Mouse (Mus musculus): ENCODE measurements around the gene Plekha1. TPM values are rescaled to one million over a fixed set of nuclear protein-coding genes. Genes with fewer than 3 reads are reported as not detected.
A peak's percentile ranks its signal among the peaks of the same experiment; 100 is the strongest.

The Plekha1 gene
- total RNA-seq, 2 experiments from 2014 or later: 2.9 to 3.4 TPM

GRCm38 (mm10) chr7:130855681-130856080 is 9.9 kb upstream of the Plekha1 start:
- ATAC-seq (replicated peaks; ENCODE audit: low FRiP score, poor library complexity, severe bottlenecking): no peak

DNA sequence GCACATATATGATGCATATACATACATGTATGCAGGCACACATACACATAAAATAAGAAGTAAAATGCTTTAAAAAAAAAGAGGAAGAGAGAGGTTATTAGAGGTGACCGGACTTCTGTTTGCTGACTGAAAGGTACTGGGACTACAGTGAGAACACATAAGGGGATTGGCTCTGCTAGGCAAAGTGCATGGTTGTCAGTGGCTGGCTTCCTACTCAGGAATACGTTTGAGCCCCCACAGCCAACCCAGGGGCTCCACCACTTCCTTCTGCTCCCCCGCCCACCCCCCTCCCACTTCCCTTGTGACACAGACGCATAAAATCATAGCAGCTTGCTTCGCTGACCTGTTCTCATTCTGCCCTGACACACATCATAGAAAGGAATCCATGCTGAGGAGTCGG is 7.6 kb upstream of the Plekha1 start:
- no peak for ATAC-seq (replicated peaks; ENCODE audit: low FRiP score, poor library complexity, severe bottlenecking)

DNA sequence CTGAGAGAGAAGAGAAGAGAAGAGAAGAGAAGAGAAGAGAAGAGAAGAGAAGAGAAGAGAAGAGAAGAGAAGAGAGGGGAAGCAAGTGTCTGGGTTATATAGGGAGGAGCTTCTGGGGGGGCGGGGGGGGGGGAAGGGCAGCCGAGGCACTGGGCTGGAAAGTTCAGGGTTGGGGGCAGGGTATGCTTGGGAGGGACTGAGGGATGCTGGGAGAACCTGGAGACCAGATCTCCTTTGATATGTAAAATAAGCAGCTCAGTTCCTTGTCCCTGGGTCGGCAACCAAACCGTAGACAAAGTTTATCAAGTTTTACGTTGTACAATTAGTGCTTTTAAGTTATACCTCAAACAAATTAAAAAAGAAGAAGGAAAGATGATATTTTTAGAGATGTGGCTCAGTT is 5.6 kb upstream of the Plekha1 start:
- ATAC-seq (replicated peaks; ENCODE audit: low FRiP score, poor library complexity, severe bottlenecking): no peak

GRCm38 (mm10) chr7:130860721-130861142 is 4.8 kb upstream of the Plekha1 start:
- ATAC-seq (replicated peaks; ENCODE audit: low FRiP score, poor library complexity, severe bottlenecking): no peak

GRCm38 (mm10) chr7:130862501-130862900 is 3.1 kb upstream of the Plekha1 start:
- ATAC-seq (replicated peaks; ENCODE audit: low FRiP score, poor library complexity, severe bottlenecking): no peak

DNA sequence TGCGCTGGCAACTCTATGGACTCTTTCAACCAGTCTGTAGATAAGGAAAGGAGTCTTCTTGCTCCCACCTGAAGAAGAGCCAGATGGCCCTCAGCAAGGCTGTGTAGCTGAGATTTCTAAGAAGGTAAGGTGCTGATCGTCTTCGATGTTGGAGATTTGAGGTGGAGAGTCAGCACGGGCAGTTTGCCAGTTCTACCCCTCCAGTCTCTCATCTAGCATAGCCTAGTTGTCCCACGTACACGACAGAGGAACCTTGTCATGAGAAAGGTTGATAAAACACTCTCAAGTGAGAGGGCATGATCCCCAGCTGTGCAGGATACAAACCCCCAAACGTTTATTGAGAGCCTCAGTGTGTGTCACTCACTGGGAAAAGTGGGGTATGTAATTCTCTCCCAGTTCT is 845 bp upstream of the Plekha1 start:
- no peak for ATAC-seq (replicated peaks; ENCODE audit: low FRiP score, poor library complexity, severe bottlenecking)

DNA sequence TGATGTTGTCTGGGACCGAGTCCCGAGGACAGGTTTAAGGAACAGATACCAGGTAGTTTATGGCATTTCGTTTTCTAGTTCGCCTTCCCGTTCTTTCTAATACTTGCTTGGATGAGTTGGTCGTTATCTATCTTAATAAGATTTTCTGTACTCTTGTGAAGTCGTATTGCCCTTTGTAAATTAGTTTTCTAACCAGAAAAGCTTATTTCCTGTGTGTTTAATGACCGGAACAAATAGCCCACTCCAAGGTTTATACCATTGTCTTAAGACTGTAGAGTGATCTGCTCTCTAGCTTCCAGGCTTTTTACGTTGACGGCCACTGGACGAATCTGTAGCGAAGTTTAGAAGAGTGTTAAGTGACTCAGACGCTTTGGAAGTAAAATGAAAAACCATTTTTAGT is 1.1 kb downstream of the Plekha1 start:
- ATAC-seq (replicated peaks; ENCODE audit: low FRiP score, poor library complexity, severe bottlenecking): no peak

DNA sequence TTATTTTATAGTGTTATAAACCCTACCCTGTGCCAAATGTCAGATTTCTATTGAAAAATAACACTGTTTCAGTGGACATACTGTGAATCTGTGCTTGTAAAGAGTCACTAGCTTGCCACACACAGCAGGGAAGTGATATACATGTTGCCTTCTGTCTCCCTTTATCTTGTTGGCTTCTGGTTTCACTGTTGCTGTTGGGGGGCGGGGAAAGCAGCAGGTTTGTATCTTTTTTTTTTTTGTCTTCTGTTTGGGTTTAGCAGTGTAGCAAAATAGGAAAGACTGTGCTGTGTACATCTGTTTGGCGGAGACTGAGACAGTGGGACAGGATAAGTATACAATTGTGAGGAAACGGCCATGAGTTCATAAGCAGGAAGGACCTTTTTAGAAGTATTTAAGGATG is 1.7 kb downstream of the Plekha1 start:
- no peak for ATAC-seq (replicated peaks; ENCODE audit: low FRiP score, poor library complexity, severe bottlenecking)

DNA sequence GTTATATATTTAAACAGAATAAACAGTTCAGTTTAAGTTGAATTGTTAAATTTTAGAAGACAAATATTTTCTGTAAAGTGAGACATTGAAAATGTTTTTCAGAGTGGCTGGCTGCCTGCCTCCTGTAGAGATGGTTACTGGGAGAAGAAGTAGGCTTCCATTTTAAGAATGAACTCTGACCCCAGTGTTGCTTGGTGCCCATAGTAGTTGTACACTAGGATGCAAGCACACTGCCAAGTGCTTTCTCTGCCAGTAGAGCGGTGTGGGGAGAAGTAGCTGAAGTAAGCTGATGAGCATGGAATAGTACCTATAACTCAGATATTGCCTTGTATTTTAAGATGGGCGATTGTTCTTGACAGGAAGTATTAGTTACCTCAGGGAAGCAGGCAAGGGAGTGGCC is 18.6 kb downstream of the Plekha1 start:
- no peak for ATAC-seq (replicated peaks; ENCODE audit: low FRiP score, poor library complexity, severe bottlenecking)

DNA sequence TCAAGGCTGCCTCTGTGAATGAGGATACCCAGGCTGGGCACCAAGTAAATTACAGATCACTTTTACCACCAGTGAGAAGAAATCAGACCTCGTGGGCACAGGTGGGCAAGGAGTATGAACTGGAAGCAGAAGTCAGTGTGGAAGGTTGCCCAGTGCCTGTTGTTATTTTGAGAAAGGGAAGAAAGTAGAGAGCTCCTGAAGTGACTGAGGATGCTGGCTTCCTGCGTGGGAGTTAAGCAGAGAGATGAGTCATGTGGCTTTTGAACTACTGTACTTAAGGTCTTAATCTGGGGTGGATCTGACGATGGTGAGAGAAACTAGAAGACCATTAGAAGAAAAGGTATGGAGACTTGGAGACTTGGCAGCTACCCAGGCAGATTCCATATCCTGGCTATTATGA is 20.7 kb downstream of the Plekha1 start:
- ATAC-seq (replicated peaks; ENCODE audit: low FRiP score, poor library complexity, severe bottlenecking): no peak

DNA sequence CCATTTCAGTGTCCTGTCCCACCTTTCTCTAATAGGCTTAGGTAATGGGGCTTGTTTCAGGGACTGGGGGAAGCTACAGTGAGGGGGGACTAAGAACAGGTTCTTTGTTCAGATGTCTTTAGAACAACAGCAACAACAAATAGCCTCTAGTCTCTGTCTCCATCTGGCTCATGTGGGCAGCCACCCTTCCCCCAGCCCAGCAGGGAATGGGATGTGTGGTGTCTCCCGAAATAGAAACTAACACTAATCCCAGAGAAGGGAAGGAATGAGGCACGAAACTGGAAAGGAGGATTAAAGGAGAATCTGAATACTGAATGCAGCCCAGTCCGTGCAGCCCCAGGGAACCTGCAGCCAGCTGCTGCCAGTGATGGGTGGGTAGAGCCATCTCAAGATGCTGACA is 22.4 kb downstream of the Plekha1 start:
- no peak for ATAC-seq (replicated peaks; ENCODE audit: low FRiP score, poor library complexity, severe bottlenecking)

DNA sequence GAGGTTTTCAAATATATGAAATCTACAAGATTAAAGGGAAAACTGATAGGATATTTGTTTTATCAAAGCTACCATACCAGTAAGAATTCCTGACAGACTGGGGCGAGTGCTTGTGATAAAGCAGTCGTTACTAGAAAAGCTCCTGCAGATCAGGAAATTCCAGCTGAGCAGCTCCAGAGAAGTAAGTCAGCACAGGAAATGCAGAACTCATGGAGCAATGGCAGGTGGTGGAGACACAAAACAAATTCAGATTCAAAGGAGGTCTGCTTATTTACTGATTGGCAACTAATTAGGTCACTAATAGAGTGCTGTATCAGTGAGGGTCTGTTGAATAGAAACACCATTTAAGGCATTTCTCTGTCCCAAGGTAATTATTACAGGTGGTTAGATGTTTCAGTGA is 25.3 kb downstream of the Plekha1 start:
- ATAC-seq (replicated peaks; ENCODE audit: low FRiP score, poor library complexity, severe bottlenecking): no peak

GRCm38 (mm10) chr7:130892973-130893372 is 27.4 kb downstream of the Plekha1 start:
- ATAC-seq (replicated peaks; ENCODE audit: low FRiP score, poor library complexity, severe bottlenecking): 0 out of 2 replicates have a peak, but pooled peaks have one; percentile 19

- no peak for ATAC-seq (replicated peaks; ENCODE audit: low FRiP score, poor library complexity, severe bottlenecking)
These were observed 29.5 kb downstream of the Plekha1 start for GRCm38 (mm10) chr7:130894931-130895617.

- no peak for ATAC-seq (replicated peaks; ENCODE audit: low FRiP score, poor library complexity, severe bottlenecking)
These were observed 30.0 kb downstream of the Plekha1 start for GRCm38 (mm10) chr7:130895618-130895945.

GRCm38 (mm10) chr7:130896064-130896463 is 30.5 kb downstream of the Plekha1 start:
- no peak for ATAC-seq (replicated peaks; ENCODE audit: low FRiP score, poor library complexity, severe bottlenecking)

DNA sequence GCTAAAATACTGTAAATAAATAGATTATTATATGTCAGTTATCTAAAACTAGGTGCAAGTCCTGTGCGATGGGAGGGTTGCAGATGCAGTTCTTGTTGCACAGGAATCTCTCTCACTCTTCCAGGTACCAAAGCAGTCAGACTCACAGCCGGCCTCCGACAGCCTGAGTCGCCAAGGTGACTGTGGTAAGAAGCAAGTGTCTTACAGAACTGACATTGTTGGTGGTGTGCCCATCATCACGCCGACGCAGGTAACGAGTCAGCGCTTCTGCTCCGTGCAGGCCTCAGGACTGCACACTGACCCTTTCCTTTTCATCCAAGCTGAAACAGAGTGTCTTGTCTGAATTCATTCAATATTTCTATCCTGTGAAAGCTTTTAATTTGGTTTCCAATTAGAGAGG is 31.6 kb downstream of the Plekha1 start:
- no peak for ATAC-seq (replicated peaks; ENCODE audit: low FRiP score, poor library complexity, severe bottlenecking)

DNA sequence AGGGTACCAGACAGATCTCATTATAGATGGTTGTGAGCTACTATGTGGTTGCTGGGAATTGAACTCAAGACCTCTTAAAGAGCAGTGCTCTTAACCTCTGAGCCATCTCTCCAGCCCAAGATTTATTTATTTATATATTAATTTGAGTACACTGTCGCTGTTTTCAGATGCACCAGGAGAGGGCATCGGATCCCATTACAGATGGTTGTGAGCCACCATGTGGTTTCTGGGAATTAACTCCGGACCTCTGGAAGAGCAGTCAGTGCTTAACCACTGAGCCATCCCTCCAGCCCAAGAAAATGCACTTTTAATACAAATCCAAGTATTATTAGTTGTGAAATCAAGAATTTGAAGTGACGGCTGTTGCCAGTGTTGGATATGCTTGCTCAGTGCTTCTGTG is 32.8 kb downstream of the Plekha1 start:
- no peak for ATAC-seq (replicated peaks; ENCODE audit: low FRiP score, poor library complexity, severe bottlenecking)

DNA sequence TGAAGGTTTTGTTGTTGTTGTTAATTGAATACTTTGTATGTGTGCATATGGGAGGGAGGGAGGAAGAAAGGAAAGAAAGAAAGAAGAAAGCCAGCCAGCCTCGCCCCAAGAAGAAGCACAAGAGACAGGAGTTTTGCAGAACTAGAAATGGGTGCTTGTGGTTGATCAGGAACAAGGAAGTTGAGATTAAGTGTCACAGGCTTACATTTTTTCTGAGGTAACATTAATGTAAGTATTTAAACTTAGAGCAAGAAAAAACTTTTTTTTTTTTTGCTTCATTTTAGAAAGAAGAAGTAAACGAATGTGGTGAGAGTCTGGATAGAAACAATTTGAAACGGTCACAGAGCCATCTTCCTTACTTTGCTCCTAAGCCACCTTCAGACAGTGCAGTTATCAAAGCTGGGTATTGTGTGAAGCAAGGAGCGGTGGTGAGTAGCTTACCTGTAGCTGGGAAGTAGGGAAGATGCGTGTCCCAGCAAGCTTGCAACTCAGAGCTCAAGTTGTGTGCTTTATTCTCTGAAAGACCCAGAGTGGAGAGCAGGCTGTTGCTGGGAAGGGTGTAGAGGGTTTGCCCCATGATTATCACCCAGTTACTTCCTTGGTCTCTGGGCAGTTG is 34.8 kb downstream of the Plekha1 start:
- ATAC-seq (replicated peaks; ENCODE audit: low FRiP score, poor library complexity, severe bottlenecking): no peak

DNA sequence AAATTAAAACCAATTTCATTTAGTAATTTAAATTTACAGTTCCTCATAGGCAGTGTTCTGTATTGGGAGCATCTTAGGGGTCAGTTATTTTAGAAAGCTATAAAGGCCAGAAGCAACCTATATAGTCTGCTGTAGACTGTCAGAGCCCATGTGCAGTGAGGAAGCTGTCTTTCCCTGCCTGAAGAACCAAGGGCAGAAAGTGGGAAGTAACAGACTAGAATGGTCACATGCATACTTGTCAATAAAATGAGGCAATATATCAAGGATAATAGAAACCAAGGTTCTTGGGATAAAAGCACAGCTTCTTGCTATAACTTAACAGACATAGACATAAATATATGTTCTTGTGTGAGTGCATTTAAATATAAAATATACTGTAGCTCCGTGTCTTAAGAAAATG is 37.4 kb downstream of the Plekha1 start:
- ATAC-seq (replicated peaks; ENCODE audit: low FRiP score, poor library complexity, severe bottlenecking): no peak

DNA sequence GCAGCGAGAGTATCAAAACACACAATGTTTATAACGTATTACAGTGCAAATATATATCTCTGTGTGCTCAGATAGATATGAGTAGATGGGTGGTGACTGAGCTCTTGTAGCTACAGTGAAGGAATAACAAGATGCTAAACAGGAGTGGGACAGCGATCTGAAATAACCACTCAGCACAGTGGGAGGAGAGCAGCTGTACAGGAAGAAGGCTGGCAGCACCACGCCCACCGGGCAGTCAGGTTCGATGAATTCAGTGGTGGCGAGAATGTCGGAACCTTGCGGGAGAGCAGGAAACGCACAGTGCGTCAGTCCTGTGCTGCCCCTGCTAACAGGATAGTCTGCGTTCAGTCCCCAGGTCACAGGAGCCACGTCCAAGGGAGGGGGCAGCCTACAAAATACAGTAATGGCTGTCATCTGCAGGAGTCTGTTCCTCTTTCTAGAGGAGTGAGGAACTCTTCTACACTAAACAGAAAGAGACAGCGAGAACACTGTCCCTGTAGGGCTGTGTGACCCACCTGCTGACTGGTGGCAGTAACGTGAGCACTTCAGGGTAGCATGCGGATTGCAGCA is 38.0 kb downstream of the Plekha1 start:
- 0 out of 2 replicates have a peak, but pooled peaks have one; percentile 25 for ATAC-seq (replicated peaks; ENCODE audit: low FRiP score, poor library complexity, severe bottlenecking)
